Mouse (Mus musculus) forebrain, embryonic 11.5 days (tissue): ENCODE measurements at regions not wholly inside any gene's neighbourhood (a gene's known extent, or its start where the extent isn't known, plus 50 kb on each side); places are given as distances from the start of the nearest gene placed in this dataset.

ENCODE experiments used
- ATAC-seq: fragments of 200-750 bp; cut with Nextera tagmentation; replicated peaks from 2 replicates; pipeline ENCODE4 v1.8.0; 2017; ENCODE audit warnings: moderate TSS enrichment; ENCODE audit not compliant: low FRiP score
- DNase-seq: peaks from one replicate; pipeline ENCODE4 v3.0.0-alpha.2; 2017; ENCODE audit warnings: low spot score
- H3K27ac ChIP-seq: fragments of 300-500 bp; sonication (generic); 2 replicates; pipeline ENCODE4 v1.5.1; 2014; ENCODE audit warnings: low read depth, low read length
- H3K27me3 ChIP-seq: fragments of 300-500 bp; sonication (generic); 2 replicates; pipeline ENCODE4 v1.6.1; 2014; ENCODE audit warnings: mild to moderate bottlenecking, low read length, mixed read lengths; ENCODE audit not compliant: control insufficient read depth, insufficient read depth
- H3K36me3 ChIP-seq: fragments of 300-500 bp; sonication (generic); 2 replicates; pipeline ENCODE4 v1.6.1; 2014; ENCODE audit warnings: mild to moderate bottlenecking, low read length, moderate library complexity, mixed read lengths; ENCODE audit not compliant: control insufficient read depth, insufficient read depth
- H3K4me1 ChIP-seq: fragments of 300-500 bp; sonication (generic); replicated peaks from 2 replicates; pipeline ENCODE4 v1.6.1; 2014; ENCODE audit warnings: low read length, mixed read lengths; ENCODE audit not compliant: control insufficient read depth, insufficient read depth
- H3K4me2 ChIP-seq: fragments of 300-500 bp; sonication (generic); 2 replicates; pipeline ENCODE4 v1.6.1; 2014; ENCODE audit warnings: low read depth, mild to moderate bottlenecking, low read length, moderate library complexity, mixed read lengths; ENCODE audit not compliant: severe bottlenecking
- H3K4me3 ChIP-seq: fragments of 300-500 bp; sonication (generic); 2 replicates; pipeline ENCODE4 v1.5.1; 2014; ENCODE audit warnings: low read depth, low read length
- H3K9ac ChIP-seq: fragments of 300-500 bp; sonication (generic); 2 replicates; pipeline ENCODE4 v1.6.1; 2014; ENCODE audit warnings: low read length
- H3K9me3 ChIP-seq: fragments of 300-500 bp; sonication (generic); 2 replicates; pipeline ENCODE4 v1.6.1; 2016; ENCODE audit warnings: low read length, mixed read lengths; ENCODE audit not compliant: control insufficient read depth
- WGBS: fragments of 180-500 bp; shearing (Covaris S2); extraction: QIAGEN DNeasy Blood & Tissue Kit; methylation state at CpG from one replicate; pipeline ENCODE4 v1.1.7; 2014; 5-methylcytosine and 5-hydroxymethylcytosine counted together

DNA sequence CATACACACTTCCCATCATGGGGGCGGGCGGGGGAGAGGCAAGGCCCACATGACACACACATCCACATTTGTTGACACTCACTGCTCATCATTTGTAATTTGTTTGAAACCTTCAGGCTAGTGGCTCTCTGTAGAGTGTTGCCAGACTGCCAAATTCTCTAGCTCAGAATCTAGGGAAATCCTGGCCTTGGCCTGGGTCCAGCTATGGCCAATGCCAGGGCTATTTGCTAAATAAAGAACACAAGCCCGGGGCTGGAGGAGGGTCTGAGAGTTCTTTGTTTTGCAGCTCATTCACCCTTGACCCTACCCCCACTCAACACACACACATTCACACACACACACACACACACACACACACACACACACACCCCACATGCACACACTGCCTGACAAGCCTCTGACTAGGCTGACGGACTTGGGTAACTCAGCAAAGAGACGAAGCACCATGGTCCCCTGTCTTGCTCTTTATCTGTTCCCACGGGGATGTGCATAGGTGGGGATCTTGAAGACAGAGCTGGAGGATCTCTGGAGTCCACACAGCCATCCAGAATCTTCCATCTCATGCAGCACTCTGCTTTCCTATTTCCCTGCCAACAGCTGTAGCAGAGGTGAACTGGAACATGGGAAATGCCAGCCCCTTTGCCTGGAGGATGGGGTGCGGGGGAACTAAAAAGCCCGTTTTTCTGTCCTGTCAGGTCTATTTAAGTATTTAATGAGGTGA is 107.1 kb upstream of the Cadm1 start:
- Histone ChIP-seq H3K27me3 (no peaks in the 10 kb centered on the region), H3K4me3 (no peak overlapping the region), H3K4me2 (no peak overlapping the region), H3K9ac (no peak overlapping the region), H3K36me3 (no peaks in the 10 kb centered on the region), H3K27ac (no peak overlapping the region), H3K4me1 (peaks cover 4% of the 10 kb centered on the region), H3K9me3 (no peaks in the 10 kb centered on the region)
- ATAC-seq = no peak
- peak; percentile 47 for DNase-seq
- 71% methylated on average over 8 of the region's 8 CpGs for WGBS

DNA sequence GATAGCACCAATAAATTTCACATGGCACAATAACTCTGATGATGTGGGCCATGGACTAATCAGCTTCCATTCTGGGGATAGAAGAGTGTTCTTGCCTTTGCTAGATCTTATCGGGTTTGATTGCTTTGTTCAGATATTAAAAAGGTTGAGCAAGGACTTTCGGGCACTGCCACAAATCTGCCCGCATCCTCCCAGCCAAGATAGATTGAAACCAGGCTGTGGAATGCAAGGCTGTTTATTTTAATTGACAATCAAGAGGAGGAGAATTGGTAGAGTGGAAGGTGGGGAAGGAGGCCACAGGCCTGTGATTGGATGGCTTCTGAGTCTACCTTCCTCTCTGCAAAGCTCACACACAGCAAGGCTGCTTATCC is 106.5 kb upstream of the Cadm1 start:
- Histone ChIP-seq H3K9me3 (no peaks in the 10 kb centered on the region), H3K4me2 (no peak overlapping the region), H3K27me3 (no peaks in the 10 kb centered on the region), H3K9ac (no peak overlapping the region), H3K27ac (no peak overlapping the region), H3K36me3 (no peaks in the 10 kb centered on the region), H3K4me1 (peaks cover 4% of the 10 kb centered on the region), H3K4me3 (no peak overlapping the region)
- WGBS = 83% methylated on average over 3 of the region's 3 CpGs
- DNase-seq (no peak), ATAC-seq (no peak)

DNA sequence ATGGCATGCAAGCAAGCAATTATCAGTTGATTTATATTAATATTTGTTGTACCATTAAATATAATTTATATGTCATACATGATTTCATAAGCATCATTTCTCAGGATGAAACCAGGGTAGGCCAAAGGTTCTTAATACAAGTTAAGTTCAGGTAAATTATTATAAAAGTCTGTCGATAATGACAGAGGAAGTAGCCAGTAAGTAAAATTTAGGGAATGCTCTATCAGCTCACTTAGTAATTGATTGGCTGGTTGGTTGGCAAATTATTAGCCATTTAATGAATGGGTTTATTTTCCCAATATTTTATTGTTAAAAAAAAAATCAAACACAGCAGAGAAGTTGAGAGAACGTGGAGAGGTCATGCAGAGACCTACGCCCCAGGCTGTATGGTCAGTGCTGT is 105.8 kb upstream of the Cadm1 start:
- Histone ChIP-seq H3K4me2 (no peak overlapping the region), H3K9ac (no peak overlapping the region), H3K4me1 (peaks cover 4% of the 10 kb centered on the region), H3K4me3 (no peak overlapping the region), H3K36me3 (no peaks in the 10 kb centered on the region), H3K27ac (no peak overlapping the region), H3K27me3 (no peaks in the 10 kb centered on the region), H3K9me3 (no peaks in the 10 kb centered on the region)
- DNase-seq (no peak), ATAC-seq (no peak)
- WGBS = 89% methylated on average over 3 of the region's 3 CpGs

DNA sequence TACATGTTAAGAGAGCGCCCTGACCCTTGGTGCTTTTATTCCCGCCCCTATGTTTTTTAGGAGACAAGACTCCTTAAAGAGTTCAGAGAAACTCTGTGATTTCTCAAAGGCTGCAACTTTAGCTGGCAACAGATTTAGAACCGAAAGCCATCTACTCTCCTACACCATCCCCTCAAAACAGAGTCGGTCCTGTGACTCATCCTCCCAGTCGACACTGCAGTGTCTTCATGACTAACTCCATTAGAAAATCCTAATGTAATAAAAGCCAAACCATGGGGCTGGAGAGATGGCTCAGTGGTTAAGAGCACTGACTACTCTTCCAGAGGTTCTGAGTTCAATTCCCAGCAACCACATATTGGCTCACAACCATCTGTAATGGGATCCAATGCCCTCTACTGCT is 103.3 kb upstream of the Cadm1 start:
- no peaks in the 10 kb centered on the region for H3K27me3 ChIP-seq
- no peak overlapping the region for H3K9ac ChIP-seq
- no peak overlapping the region for H3K4me3 ChIP-seq
- peaks cover 4% of the 10 kb centered on the region; the same call in 1 of the 2 replicates for H3K4me1 ChIP-seq
- H3K9me3 ChIP-seq = no peaks in the 10 kb centered on the region
- H3K4me2 ChIP-seq = no peak overlapping the region
- H3K36me3 ChIP-seq = no peaks in the 10 kb centered on the region
- DNase-seq (no peak), ATAC-seq (no peak)
- WGBS = 93% methylated on average over 5 of the region's 5 CpGs
- H3K27ac ChIP-seq = no peak overlapping the region

DNA sequence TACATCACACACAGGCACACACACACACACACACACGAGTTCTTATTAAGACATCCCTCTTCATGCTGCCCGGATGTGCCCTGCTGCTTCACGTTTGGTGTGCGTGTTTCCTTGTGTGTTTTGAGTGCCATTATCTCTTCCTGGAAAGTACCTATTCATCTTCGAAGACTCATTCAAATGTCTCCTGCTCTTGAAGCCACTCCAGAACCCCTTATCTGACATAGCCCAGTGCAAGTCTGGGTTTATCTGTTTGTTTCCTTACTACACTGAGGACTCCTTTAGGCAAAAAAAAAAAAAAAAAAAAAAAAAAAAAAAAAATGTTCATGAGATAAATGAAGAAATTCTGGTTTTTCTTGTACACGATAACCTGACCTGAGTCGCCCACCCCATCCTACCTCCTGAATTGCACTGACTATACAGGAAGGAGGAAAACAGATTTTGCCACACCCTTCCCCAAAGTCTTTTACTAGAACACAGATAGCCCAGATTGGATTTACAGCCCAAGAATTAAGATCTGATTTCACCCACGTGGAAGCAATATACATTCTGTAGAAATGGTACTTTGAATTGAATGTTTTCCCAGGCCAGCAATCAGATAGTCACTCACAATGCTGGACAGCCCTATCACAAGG is 101.1 kb upstream of the Cadm1 start:
- H3K9ac ChIP-seq = no peak overlapping the region
- H3K4me3 ChIP-seq = no peak overlapping the region
- H3K4me1 ChIP-seq = no peaks in the 10 kb centered on the region
- no peak for DNase-seq
- H3K27me3 ChIP-seq = no peaks in the 10 kb centered on the region
- no peaks in the 10 kb centered on the region for H3K36me3 ChIP-seq
- no peak overlapping the region for H3K27ac ChIP-seq
- no peaks in the 10 kb centered on the region for H3K9me3 ChIP-seq
- no peak for ATAC-seq
- 75% methylated on average over 8 of the region's 8 CpGs for WGBS
- H3K4me2 ChIP-seq = no peak overlapping the region

DNA sequence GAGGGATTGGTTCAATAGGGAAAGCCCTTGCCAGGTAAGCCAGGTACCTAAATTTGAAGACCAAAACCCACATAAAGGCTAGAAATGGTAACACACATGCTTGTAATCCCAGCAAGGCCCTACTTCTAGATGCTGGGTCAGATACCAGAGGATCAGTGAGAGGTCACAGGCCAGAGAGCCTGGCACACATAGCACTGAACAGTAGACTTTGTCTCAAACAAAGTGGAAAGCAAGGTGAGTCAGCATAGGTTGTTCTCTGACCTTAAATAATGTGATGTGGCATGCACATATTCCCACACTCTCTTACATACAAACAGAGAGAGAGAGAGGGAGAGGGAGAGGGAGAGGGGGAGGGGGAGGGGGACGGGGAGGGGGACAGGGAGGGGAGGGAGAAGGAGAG is 100.3 kb upstream of the Cadm1 start:
- no peak overlapping the region for H3K9ac ChIP-seq
- H3K36me3 ChIP-seq = no peaks in the 10 kb centered on the region

DNA sequence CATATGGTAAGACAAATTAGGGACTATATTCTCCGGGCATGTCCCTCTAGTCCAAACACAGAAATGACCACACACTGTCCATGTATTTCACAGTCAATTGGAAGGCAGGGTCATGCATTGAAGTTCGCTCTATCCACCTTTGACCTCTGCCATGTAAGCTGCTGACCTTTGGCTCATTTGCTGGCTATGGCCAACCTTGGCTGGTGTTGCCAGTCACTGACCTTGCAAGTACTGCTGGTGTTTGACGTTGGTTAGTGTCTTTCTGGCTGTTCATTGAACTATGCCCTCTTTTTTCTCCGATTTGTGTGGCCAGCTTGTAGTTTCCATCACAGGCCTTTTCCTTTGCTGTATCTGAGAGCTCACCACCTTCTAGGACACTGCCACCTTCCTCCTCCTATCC is 97.3 kb upstream of the Cadm1 start:
- Histone ChIP-seq H3K36me3 (no peaks in the 10 kb centered on the region), H3K4me1 (no peaks in the 10 kb centered on the region), H3K4me3 (no peak overlapping the region), H3K9me3 (no peaks in the 10 kb centered on the region), H3K27me3 (no peaks in the 10 kb centered on the region; the same call in 1 of the 2 replicates), H3K9ac (no peak overlapping the region), H3K27ac (no peak overlapping the region), H3K4me2 (no peak overlapping the region)
- WGBS = 87% methylated on average over 4 of the region's 4 CpGs
- DNase-seq (no peak), ATAC-seq (no peak)

More for the DNA sequence above, 100.3 kb upstream of the Cadm1 start:
- Histone ChIP-seq H3K4me2 (no peak overlapping the region), H3K4me1 (no peaks in the 10 kb centered on the region), H3K27ac (no peak overlapping the region), H3K9me3 (no peaks in the 10 kb centered on the region), H3K27me3 (no peaks in the 10 kb centered on the region), H3K4me3 (no peak overlapping the region)
- DNase-seq = no peak
- no peak for ATAC-seq
- no CpG with 5 or more reads among the region's 1 CpGs for WGBS

DNA sequence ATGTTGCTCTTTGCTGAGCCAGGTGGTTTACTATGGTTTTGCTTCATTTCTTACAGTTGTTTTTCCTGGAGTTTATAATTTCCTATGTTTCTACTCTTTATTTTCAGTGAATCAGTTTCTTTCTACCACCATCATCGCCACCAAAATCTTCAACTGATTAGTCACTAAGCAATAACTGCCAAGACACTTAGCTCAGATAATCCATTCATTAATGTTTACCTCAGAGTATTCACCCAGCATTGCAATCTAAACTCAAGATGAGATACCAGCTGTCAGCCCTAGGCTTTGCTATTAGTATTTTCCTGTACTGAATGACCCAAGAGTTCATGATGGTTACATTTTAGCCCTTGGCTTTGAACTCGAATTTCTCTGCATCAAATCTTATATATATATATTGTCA is 96.8 kb upstream of the Cadm1 start:
- ATAC-seq (no peak), DNase-seq (no peak)
- Histone ChIP-seq H3K9ac (no peak overlapping the region), H3K4me1 (no peaks in the 10 kb centered on the region), H3K27me3 (no peaks in the 10 kb centered on the region; the same call in 1 of the 2 replicates), H3K27ac (no peak overlapping the region), H3K4me2 (no peak overlapping the region), H3K4me3 (no peak overlapping the region), H3K36me3 (no peaks in the 10 kb centered on the region), H3K9me3 (no peaks in the 10 kb centered on the region)
- 72% methylated on average over 2 of the region's 2 CpGs for WGBS

DNA sequence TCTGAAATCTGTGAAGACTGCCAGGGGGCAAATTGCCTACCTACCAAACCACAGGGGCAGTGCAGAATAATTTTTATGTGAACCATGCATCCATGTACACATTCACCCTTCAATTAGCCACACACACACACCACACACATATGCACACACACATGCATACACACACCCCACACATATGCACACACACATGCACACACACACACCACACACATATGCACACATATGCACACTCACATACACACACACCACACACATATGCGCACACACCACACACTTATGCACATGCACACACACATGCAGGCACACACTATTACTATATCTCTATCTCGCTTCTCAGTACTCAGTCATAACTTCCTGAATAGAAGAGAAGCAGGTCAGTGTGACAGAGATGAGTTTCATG is 95.9 kb upstream of the Cadm1 start:
- H3K4me3 ChIP-seq = no peak overlapping the region
- H3K4me2 ChIP-seq = no peak overlapping the region
- ATAC-seq (no peak), DNase-seq (no peak)
- no peaks in the 10 kb centered on the region for H3K9me3 ChIP-seq
- no peaks in the 10 kb centered on the region for H3K36me3 ChIP-seq
- H3K9ac ChIP-seq = no peak overlapping the region
- H3K27ac ChIP-seq = no peak overlapping the region
- no peaks in the 10 kb centered on the region for H3K4me1 ChIP-seq
- WGBS = 91% methylated on average over 2 of the region's 2 CpGs
- H3K27me3 ChIP-seq = no peaks in the 10 kb centered on the region; the same call in 1 of the 2 replicates
